Mouse (Mus musculus) forebrain, embryonic 16.5 days (tissue): ENCODE data around the gene Cux2. TPM values are rescaled to one million over a fixed set of nuclear protein-coding genes. Genes with fewer than 3 reads are reported as not detected.

Source experiments
- ATAC-seq: fragments of 200-750 bp; cut with Nextera tagmentation; 2 replicates; pipeline ENCODE4 v1.8.0; 2017; ENCODE audit warnings: mild to moderate bottlenecking, moderate library complexity
- H3K27ac ChIP-seq: fragments of 300-500 bp; sonication (generic); 2 replicates; pipeline ENCODE4 v1.5.1; 2014; ENCODE audit warnings: low read length, control low read depth
- H3K27me3 ChIP-seq: fragments of 300-500 bp; sonication (generic); replicated peaks from 2 replicates; pipeline ENCODE4 v1.6.1; 2014; ENCODE audit warnings: low read length; ENCODE audit not compliant: control insufficient read depth, insufficient read depth
- H3K36me3 ChIP-seq: fragments of 300-500 bp; sonication (generic); 2 replicates; pipeline ENCODE4 v1.6.1; 2014; ENCODE audit not compliant: control insufficient read depth, insufficient read depth
- H3K4me1 ChIP-seq: fragments of 300-500 bp; sonication (generic); replicated peaks from 2 replicates; pipeline ENCODE4 v1.6.1; 2014; ENCODE audit warnings: low read length; ENCODE audit not compliant: control insufficient read depth, insufficient read depth
- H3K4me2 ChIP-seq: fragments of 300-500 bp; sonication (generic); 2 replicates; pipeline ENCODE4 v1.6.1; 2014; ENCODE audit warnings: mild to moderate bottlenecking, low read length, control low read depth
- H3K4me3 ChIP-seq: fragments of 300-500 bp; sonication (generic); replicated peaks from 2 replicates; pipeline ENCODE4 v1.5.1; 2014; ENCODE audit warnings: mild to moderate bottlenecking, low read length, control low read depth
- H3K9ac ChIP-seq: fragments of 300-500 bp; sonication (generic); replicated peaks from 2 replicates; pipeline ENCODE4 v1.6.1; 2014; ENCODE audit warnings: low read depth, low read length, control low read depth
- H3K9me3 ChIP-seq: fragments of 300-500 bp; sonication (generic); 2 replicates; pipeline ENCODE4 v1.6.1; 2016; ENCODE audit warnings: low read length; ENCODE audit not compliant: control insufficient read depth
- WGBS: fragments of 180-500 bp; shearing (Covaris S2); extraction: QIAGEN DNeasy Blood & Tissue Kit; methylation state at CpG from one replicate; pipeline ENCODE4 v1.1.7; 2014; 5-methylcytosine and 5-hydroxymethylcytosine counted together
- polyA plus RNA-seq: library from polyadenylated mRNA; unstranded; fragments of >200 nt; fragmentation: Nextera tagmentation; extraction: Ambion mirVana; gene quantifications from 2 replicates; pipeline ENCODE4 v1.2.1, GENCODE M21; 2015

Cux2 gene
- polyA plus RNA-seq, 1 experiment from 2014 or later, result 32.0 TPM

DNA sequence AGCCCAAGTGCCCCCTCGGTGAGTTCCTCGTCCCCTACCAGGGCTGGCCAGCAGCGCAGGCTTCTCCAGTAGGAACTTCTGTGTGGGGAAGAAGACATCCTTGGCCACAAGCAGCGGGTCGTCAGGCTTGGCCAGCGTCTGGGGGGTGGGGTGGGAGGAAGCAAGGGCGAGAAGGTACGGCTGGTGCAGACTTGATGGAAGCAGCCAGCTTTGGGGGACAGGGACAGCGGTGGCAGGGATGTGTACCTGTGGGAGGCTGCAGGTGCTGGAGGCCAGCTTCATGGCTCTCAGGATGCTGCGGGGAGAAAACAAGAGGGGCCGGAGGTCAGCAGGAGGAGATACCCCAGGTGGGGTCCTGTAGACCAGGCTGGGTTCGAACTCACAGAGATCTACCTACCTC lies 174.9 kb downstream of the Cux2 start:
- 91% methylated on average over 12 of the region's 12 CpGs for WGBS
- Histone ChIP-seq H3K27ac (no peak overlapping the region), H3K4me1 (peaks cover 8% of the 10 kb centered on the region), H3K9ac (no peak overlapping the region), H3K4me3 (no peak overlapping the region), H3K9me3 (no peaks in the 10 kb centered on the region), H3K4me2 (no peak overlapping the region), H3K27me3 (no peaks in the 10 kb centered on the region), H3K36me3 (peaks cover 7% of the 10 kb centered on the region; the same call in 1 of the 2 replicates)
- no peak for ATAC-seq

DNA sequence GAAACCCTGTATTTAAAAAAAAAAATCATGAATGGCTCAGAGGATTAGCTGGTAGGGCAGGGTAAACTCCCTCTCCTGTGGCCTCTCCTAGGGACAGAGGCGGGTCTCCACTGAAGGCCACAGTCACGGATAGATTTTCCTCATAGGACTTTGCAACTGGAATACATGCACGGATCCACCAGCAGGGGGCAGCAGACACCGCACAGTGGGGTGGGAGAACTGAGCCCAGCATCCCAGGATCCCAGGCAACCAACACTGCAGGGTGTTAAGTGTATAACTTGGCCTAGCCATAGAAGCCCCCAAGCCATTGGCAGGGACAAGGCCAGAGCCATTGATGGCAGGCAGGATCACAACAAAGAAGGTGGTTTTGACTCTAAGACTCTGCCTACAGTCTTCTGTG lies 177.7 kb downstream of the Cux2 start:
- no peak overlapping the region for H3K27ac ChIP-seq
- H3K36me3 ChIP-seq, result peaks cover 7% of the 10 kb centered on the region; the same call in 1 of the 2 replicates

DNA sequence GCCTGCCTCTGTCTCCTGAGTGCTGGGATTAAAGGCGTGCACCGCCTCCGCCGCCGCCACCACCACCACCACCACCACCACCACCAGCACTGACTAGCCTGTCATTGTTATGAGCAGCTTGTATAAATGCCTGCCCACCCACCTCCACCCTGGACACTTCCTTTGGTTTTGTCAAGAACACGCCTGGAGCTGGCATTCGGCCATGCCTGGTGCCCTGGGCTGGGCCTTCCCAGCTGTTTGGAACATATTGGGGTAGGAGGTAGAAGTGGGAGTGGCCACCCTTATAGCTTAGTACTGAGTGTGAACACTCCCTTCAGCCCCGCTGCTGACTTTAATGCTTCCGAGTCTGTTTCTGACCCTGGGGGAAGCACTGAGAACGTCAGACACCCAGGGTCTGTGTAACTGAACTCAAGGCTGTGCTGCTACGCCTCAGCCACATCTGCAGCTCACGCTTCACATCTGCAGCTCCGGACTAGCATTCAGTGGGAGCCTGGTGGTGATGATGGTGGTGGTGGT lies 178.3 kb downstream of the Cux2 start:
- H3K27me3 ChIP-seq, result no peaks in the 10 kb centered on the region
- H3K4me2 ChIP-seq, result no peak overlapping the region
- no peak overlapping the region for H3K9ac ChIP-seq
- no peak for ATAC-seq
- no peaks in the 10 kb centered on the region for H3K4me1 ChIP-seq
- no peak overlapping the region for H3K27ac ChIP-seq
- H3K36me3 ChIP-seq, result peaks cover 6% of the 10 kb centered on the region; the same call in 1 of the 2 replicates
- H3K4me3 ChIP-seq, result no peak overlapping the region
- H3K9me3 ChIP-seq, result no peaks in the 10 kb centered on the region
- WGBS, result 90% methylated on average over 13 of the region's 13 CpGs

More for the DNA sequence above, 177.7 kb downstream of the Cux2 start:
- H3K9ac ChIP-seq, result no peak overlapping the region
- no peaks in the 10 kb centered on the region for H3K9me3 ChIP-seq
- H3K4me1 ChIP-seq, result no peaks in the 10 kb centered on the region
- no peaks in the 10 kb centered on the region for H3K27me3 ChIP-seq
- no peak overlapping the region for H3K4me3 ChIP-seq
- WGBS, result 10% methylated on average over 4 of the region's 4 CpGs
- peak; percentile 80 for ATAC-seq
- no peak overlapping the region for H3K4me2 ChIP-seq

DNA sequence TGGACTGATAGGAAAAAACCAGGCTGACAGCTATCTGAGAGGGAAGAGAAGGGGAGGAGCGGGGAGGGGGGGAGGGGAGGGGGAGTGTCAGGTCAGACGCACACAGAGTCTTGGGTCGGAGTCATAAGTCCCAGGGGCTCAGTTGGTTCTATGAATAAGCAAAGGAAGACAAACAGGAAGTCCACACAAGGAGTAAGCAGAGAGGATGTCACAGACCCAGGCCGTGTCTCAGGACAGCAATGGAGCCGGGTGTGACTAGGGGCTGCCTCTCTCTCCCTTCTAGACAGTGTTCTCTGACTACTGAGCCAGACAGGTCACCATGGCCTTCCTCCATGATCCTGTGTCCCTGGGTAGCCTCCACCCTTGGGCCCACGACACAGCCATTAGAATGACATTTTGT lies 179.1 kb downstream of the Cux2 start:
- Histone ChIP-seq H3K36me3 (no peaks in the 10 kb centered on the region), H3K27ac (no peak overlapping the region), H3K4me1 (no peaks in the 10 kb centered on the region), H3K27me3 (no peaks in the 10 kb centered on the region), H3K4me2 (no peak overlapping the region), H3K9me3 (no peaks in the 10 kb centered on the region), H3K4me3 (no peak overlapping the region), H3K9ac (no peak overlapping the region)
- whole genome bisulfite sequencing, result 81% methylated on average over 6 of the region's 6 CpGs
- no peak for ATAC-seq

DNA sequence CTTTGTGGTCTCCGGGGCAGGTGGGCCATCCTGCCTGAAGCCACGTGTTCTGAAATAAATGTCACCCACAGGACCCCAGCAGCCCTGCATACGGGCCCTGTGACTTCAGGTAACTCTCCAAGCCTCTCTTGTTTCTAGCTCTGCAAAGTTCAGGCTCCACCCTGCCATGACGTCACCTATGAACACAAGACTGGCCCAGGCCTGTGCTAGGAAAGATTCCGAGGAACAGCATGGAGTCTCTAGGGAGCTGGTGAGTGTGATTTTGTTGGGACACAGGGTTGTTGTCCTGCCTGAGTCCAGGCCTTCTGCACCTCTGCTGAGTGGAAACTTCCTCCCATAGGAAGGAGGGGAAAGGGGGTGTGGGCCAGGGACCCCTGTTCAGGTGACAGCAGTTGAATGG lies 181.9 kb downstream of the Cux2 start:
- Histone ChIP-seq H3K9ac (no peak overlapping the region), H3K27ac (no peak overlapping the region), H3K4me2 (no peak overlapping the region), H3K27me3 (no peaks in the 10 kb centered on the region), H3K4me3 (no peak overlapping the region), H3K9me3 (no peaks in the 10 kb centered on the region), H3K36me3 (no peaks in the 10 kb centered on the region), H3K4me1 (no peaks in the 10 kb centered on the region)
- ATAC-seq, result no peak
- WGBS, result 77% methylated on average over 5 of the region's 5 CpGs

DNA sequence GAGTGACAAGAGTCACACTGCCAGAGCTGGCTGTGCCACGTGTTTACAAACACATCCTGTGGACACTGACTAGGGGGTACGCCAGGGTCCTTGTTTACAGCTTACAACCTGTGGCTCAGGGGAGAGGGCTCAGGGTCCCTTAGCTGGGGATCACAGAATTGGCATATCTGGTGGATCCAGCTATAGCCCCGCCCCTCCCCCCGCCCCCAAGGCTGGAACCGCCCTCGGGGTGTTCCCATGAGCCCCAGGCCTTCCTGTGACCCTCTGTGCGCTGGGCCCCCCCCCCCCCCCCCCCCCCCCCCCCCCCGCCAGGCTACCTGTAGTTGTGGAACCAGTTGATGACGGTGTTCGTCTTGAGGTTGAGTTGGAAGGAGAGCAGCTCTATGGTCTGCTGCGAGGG lies 185.6 kb downstream of the Cux2 start:
- Histone ChIP-seq H3K27me3 (no peaks in the 10 kb centered on the region), H3K9me3 (0 out of 2 replicates have a peak, but pooled peaks cover 2% of the 10 kb centered on the region), H3K36me3 (peaks cover 6% of the 10 kb centered on the region), H3K9ac (no peak overlapping the region), H3K4me3 (no peak overlapping the region), H3K4me1 (no peaks in the 10 kb centered on the region), H3K27ac (no peak overlapping the region), H3K4me2 (no peak overlapping the region)
- WGBS, result 12% methylated on average over 7 of the region's 11 CpGs
- no peak for ATAC-seq

DNA sequence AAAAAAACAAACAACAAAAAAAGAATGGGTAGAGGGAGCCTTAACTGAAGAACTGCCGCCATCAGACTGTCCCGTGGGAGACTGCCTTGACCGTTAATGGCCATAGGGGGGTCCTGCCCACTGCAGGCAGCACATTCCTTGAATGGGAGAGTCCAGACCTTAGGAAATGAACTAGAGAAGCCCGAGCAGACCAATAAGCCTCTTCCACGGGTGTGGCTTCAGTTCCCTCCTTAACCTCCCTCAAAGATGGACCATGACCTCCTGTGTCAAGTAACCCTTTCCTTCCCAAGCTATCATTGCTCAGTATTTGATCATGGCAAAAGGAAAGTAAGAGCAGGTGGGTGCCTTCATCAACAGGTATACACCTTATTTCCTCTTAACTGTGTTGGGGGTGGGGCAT lies 187.9 kb downstream of the Cux2 start:
- no peak overlapping the region for H3K4me3 ChIP-seq
- H3K27me3 ChIP-seq, result no peaks in the 10 kb centered on the region
- ATAC-seq, result no peak
- H3K9ac ChIP-seq, result no peak overlapping the region
- H3K27ac ChIP-seq, result no peak overlapping the region
- 0 out of 2 replicates have a peak, but pooled peaks cover 2% of the 10 kb centered on the region for H3K9me3 ChIP-seq
- H3K36me3 ChIP-seq, result peaks cover 6% of the 10 kb centered on the region
- H3K4me1 ChIP-seq, result no peaks in the 10 kb centered on the region
- 60% methylated on average over 5 of the region's 5 CpGs for WGBS
- H3K4me2 ChIP-seq, result no peak overlapping the region

DNA sequence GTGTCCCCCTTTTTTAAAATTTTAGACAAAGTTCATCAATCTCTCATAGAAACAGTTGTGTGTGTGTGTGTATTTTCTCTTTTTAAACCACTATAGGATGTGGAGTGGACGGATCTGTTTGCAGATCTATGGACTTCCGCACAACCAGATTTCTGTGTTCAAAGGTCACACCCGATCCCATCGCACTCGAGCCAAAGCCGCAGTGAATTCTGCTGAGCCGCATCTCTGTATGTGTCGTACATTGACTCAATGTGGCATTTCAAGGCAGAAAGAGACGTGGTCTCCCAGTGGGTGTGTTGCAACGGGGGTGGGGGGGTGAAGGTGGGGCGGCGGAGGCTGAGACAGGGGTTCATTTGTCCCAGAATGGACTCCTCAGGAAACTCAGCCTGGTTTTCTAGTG lies 191.5 kb downstream of the Cux2 start:
- H3K4me3 ChIP-seq, result no peak overlapping the region

DNA sequence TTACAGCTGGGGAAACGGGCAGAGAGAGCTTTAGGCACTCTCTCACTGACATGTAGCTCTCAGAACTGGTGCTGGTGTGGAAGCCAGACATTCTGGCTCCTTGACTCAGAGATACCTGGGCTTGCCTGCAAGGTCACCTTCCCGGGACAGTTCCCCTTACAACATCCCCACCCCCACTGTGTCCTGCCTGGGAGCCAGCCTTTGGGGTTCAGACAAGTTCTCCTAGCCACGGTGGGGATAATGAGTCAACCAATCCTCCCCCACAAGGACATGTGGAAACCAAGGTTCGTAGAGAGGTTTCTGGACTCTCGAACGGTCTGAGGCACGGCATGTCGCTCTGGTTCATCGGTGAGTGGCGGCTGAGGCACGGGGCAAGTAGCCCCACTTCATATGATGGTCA lies 193.2 kb downstream of the Cux2 start:
- 91% methylated on average over 11 of the region's 11 CpGs for WGBS
- H3K9ac ChIP-seq, result no peak overlapping the region
- peaks cover 10% of the 10 kb centered on the region; the same call in 1 of the 2 replicates for H3K4me1 ChIP-seq
- peaks cover 21% of the 10 kb centered on the region for H3K36me3 ChIP-seq
- ATAC-seq, result no peak
- H3K9me3 ChIP-seq, result 0 out of 2 replicates have a peak, but pooled peaks cover 2% of the 10 kb centered on the region
- H3K27me3 ChIP-seq, result no peaks in the 10 kb centered on the region
- H3K4me3 ChIP-seq, result no peak overlapping the region
- H3K4me2 ChIP-seq, result no peak overlapping the region
- no peak overlapping the region for H3K27ac ChIP-seq

More for the DNA sequence above, 191.5 kb downstream of the Cux2 start:
- H3K36me3 ChIP-seq, result peaks cover 8% of the 10 kb centered on the region
- no peak overlapping the region for H3K27ac ChIP-seq
- WGBS, result 93% methylated on average over 12 of the region's 12 CpGs
- 0 out of 2 replicates have a peak, but pooled peaks cover 2% of the 10 kb centered on the region for H3K9me3 ChIP-seq
- ATAC-seq, result no peak
- H3K9ac ChIP-seq, result no peak overlapping the region
- H3K4me1 ChIP-seq, result peaks cover 10% of the 10 kb centered on the region; the same call in 1 of the 2 replicates
- H3K4me2 ChIP-seq, result no peak overlapping the region
- H3K27me3 ChIP-seq, result no peaks in the 10 kb centered on the region

DNA sequence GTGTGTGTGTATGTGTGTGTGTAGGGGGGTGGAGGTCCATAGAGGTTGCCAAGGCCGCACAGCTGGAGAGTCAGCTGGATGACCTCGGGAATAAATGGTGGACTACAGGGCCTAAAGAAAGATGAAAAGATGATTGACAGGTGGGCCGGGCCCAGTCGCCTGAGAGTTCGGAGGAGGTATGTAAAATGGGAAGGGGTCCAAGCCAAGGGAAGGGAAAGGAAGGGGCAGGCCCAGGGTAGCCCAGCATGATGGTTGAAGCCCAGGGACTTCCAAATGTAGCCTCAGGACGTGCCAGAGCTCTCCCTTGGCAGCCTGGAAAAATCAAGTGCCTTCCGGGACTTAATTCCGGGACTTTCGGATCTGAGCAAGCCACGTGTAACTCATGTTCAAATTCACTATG lies 195.1 kb downstream of the Cux2 start:
- WGBS, result 38% methylated on average over 10 of the region's 10 CpGs
- Histone ChIP-seq H3K4me1 (peaks cover 25% of the 10 kb centered on the region), H3K9me3 (no peaks in the 10 kb centered on the region), H3K4me3 (no peak overlapping the region), H3K27me3 (no peaks in the 10 kb centered on the region), H3K27ac (no peak overlapping the region), H3K36me3 (peaks cover 15% of the 10 kb centered on the region), H3K9ac (no peak overlapping the region), H3K4me2 (no peak overlapping the region)
- no peak for ATAC-seq
